Mouse (Mus musculus) forebrain, embryonic 16.5 days (tissue): Measurements from ENCODE around the gene Sufu. TPM values are rescaled to one million over a fixed set of nuclear protein-coding genes. Genes with fewer than 3 reads are reported as not detected.

ENCODE experiments used
- ATAC-seq: fragments of 200-750 bp; cut with Nextera tagmentation; 2 replicates; pipeline ENCODE4 v1.8.0; 2017; ENCODE audit warnings: mild to moderate bottlenecking, moderate library complexity
- H3K27ac ChIP-seq: fragments of 300-500 bp; sonication (generic); 2 replicates; pipeline ENCODE4 v1.5.1; 2014; ENCODE audit warnings: low read length, control low read depth
- H3K27me3 ChIP-seq: fragments of 300-500 bp; sonication (generic); replicated peaks from 2 replicates; pipeline ENCODE4 v1.6.1; 2014; ENCODE audit warnings: low read length; ENCODE audit not compliant: control insufficient read depth, insufficient read depth
- H3K36me3 ChIP-seq: fragments of 300-500 bp; sonication (generic); 2 replicates; pipeline ENCODE4 v1.6.1; 2014; ENCODE audit not compliant: control insufficient read depth, insufficient read depth
- H3K4me1 ChIP-seq: fragments of 300-500 bp; sonication (generic); replicated peaks from 2 replicates; pipeline ENCODE4 v1.6.1; 2014; ENCODE audit warnings: low read length; ENCODE audit not compliant: control insufficient read depth, insufficient read depth
- H3K4me2 ChIP-seq: fragments of 300-500 bp; sonication (generic); 2 replicates; pipeline ENCODE4 v1.6.1; 2014; ENCODE audit warnings: mild to moderate bottlenecking, low read length, control low read depth
- H3K4me3 ChIP-seq: fragments of 300-500 bp; sonication (generic); replicated peaks from 2 replicates; pipeline ENCODE4 v1.5.1; 2014; ENCODE audit warnings: mild to moderate bottlenecking, low read length, control low read depth
- H3K9ac ChIP-seq: fragments of 300-500 bp; sonication (generic); replicated peaks from 2 replicates; pipeline ENCODE4 v1.6.1; 2014; ENCODE audit warnings: low read depth, low read length, control low read depth
- H3K9me3 ChIP-seq: fragments of 300-500 bp; sonication (generic); 2 replicates; pipeline ENCODE4 v1.6.1; 2016; ENCODE audit warnings: low read length; ENCODE audit not compliant: control insufficient read depth
- WGBS: fragments of 180-500 bp; shearing (Covaris S2); extraction: QIAGEN DNeasy Blood & Tissue Kit; methylation state at CpG from one replicate; pipeline ENCODE4 v1.1.7; 2014; 5-methylcytosine and 5-hydroxymethylcytosine counted together
- polyA plus RNA-seq: library from polyadenylated mRNA; unstranded; fragments of >200 nt; fragmentation: Nextera tagmentation; extraction: Ambion mirVana; gene quantifications from 2 replicates; pipeline ENCODE4 v1.2.1, GENCODE M21; 2015

The Sufu gene
- polyA plus RNA-seq, 1 experiment from 2014 or later = 26.4 TPM

- Histone ChIP-seq H3K9me3 (no peaks in the 10 kb centered on the region), H3K9ac (peak overlapping the region; percentile 97), H3K36me3 (0 out of 2 replicates have a peak, but pooled peaks cover under 1% of the 10 kb centered on the region), H3K4me2 (peak overlapping the region; percentile 73), H3K4me3 (peak overlapping the region; percentile 91), H3K27me3 (no peaks in the 10 kb centered on the region), H3K4me1 (peaks cover 36% of the 10 kb centered on the region), H3K27ac (peak overlapping the region; percentile 100)
- 0 out of 2 replicates have a peak, but pooled peaks have one; percentile 2 for ATAC-seq
- whole genome bisulfite sequencing = under 1% methylated on average over 53 of the region's 53 CpGs
Observed at GRCm38 (mm10) chr19:46502471-46503166, 105.9 kb downstream of the Sufu start.

- Histone ChIP-seq H3K27me3 (no peaks in the 10 kb centered on the region), H3K27ac (peak overlapping the region; percentile 100), H3K36me3 (peaks cover 6% of the 10 kb centered on the region; the same call in 1 of the 2 replicates), H3K9me3 (no peaks in the 10 kb centered on the region), H3K4me2 (peak overlapping the region; percentile 73), H3K9ac (peak overlapping the region; percentile 97), H3K4me3 (peak overlapping the region; percentile 91), H3K4me1 (peaks cover 45% of the 10 kb centered on the region)
- 0 out of 2 replicates have a peak, but pooled peaks have one; percentile 4 for ATAC-seq
- WGBS = 0% methylated on average over 21 of the region's 21 CpGs
Observed at GRCm38 (mm10) chr19:46503351-46504084, 106.8 kb downstream of the Sufu start.

GRCm38 (mm10) chr19:46504085-46504552, 107.4 kb downstream of the Sufu start:
- WGBS = 0% methylated on average over 4 of the region's 4 CpGs
- Histone ChIP-seq H3K36me3 (peaks cover 6% of the 10 kb centered on the region; the same call in 1 of the 2 replicates), H3K4me2 (peak overlapping the region; percentile 73), H3K27ac (peak overlapping the region; percentile 100), H3K27me3 (no peaks in the 10 kb centered on the region), H3K4me1 (peaks cover 48% of the 10 kb centered on the region), H3K4me3 (peak overlapping the region; percentile 91), H3K9ac (peak overlapping the region; percentile 97), H3K9me3 (no peaks in the 10 kb centered on the region)
- ATAC-seq = no peak

DNA sequence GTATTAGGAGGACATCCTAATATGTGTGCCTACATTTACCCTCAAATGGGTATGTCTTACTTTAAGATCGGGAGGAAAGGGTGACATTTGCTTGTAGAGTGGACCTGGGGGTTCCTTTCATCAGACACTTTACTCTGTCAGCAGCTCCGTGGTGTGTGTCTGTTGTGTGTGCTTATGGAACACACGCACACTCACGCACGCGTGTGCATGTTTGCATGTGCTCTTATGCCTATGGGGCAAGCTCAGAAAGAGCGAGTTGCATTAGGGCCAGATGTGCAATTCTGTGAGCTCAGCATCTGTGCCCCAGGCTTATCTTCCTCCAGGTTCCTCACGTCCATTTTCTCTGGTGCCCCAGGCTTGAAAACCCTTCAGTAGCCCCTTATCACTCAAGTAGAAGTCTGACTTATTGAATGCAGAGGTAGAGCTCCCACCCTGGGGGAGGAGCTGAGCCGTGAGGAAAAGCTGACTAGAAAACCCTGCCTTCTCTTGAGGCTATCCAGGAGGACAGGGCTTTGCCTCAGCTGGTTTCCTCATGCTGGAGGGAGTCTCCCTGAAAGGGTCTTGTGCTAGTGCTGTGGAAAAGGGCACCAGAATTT, 108.2 kb downstream of the Sufu start:
- Histone ChIP-seq H3K9ac (peak overlapping the region; percentile 97), H3K4me2 (peak overlapping the region; percentile 73), H3K4me1 (peaks cover 55% of the 10 kb centered on the region), H3K27ac (0 out of 2 replicates have a peak overlapping the region, but pooled peaks have one; percentile 8), H3K9me3 (no peaks in the 10 kb centered on the region), H3K36me3 (peaks cover 6% of the 10 kb centered on the region; the same call in 1 of the 2 replicates), H3K27me3 (no peaks in the 10 kb centered on the region), H3K4me3 (peak overlapping the region; percentile 91)
- ATAC-seq = no peak
- 58% methylated on average over 9 of the region's 9 CpGs for WGBS

GRCm38 (mm10) chr19:46505646-46506371, 109.1 kb downstream of the Sufu start:
- peaks cover 6% of the 10 kb centered on the region; the same call in 1 of the 2 replicates for H3K36me3 ChIP-seq

GRCm38 (mm10) chr19:46506372-46506717, 109.6 kb downstream of the Sufu start:
- H3K36me3 ChIP-seq = peaks cover 6% of the 10 kb centered on the region; the same call in 1 of the 2 replicates
- WGBS = 47% methylated on average over 3 of the region's 3 CpGs
- H3K9me3 ChIP-seq = no peaks in the 10 kb centered on the region
- peak overlapping the region; percentile 73 for H3K4me2 ChIP-seq
- H3K4me1 ChIP-seq = peaks cover 61% of the 10 kb centered on the region
- no peaks in the 10 kb centered on the region for H3K27me3 ChIP-seq
- no peak for ATAC-seq
- H3K9ac ChIP-seq = peak overlapping the region; percentile 56
- peak overlapping the region; percentile 91 for H3K4me3 ChIP-seq
- H3K27ac ChIP-seq = no peak overlapping the region

More at GRCm38 (mm10) chr19:46505646-46506371, 109.1 kb downstream of the Sufu start:
- Histone ChIP-seq H3K4me2 (peak overlapping the region; percentile 73), H3K27ac (no peak overlapping the region), H3K9ac (peak overlapping the region; percentile 56; the same call in 1 of the 2 replicates), H3K27me3 (no peaks in the 10 kb centered on the region), H3K9me3 (no peaks in the 10 kb centered on the region), H3K4me1 (peaks cover 61% of the 10 kb centered on the region), H3K4me3 (peak overlapping the region; percentile 91)
- ATAC-seq = no peak
- 79% methylated on average over 8 of the region's 8 CpGs for WGBS

DNA sequence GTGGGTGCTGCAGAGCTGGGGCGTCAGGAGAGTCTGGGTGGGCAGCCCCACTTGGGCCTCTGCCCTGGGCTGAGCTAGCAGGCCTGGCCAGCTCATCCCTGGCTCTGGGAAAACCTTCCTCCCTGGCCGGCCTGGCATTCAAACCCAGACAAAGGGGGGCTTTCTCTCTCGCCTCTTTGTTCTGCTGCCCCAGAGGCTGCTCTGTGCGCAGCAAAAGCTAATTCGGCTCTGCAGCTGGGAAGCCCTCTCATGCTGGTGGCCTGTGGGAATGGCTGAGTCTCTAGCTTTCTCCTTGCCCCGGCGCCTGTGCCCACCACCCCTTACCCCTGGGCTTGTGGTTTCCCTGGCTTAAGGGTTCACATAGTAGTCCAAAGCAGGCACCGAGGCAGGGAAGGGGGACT, 110.5 kb downstream of the Sufu start:
- no peaks in the 10 kb centered on the region for H3K27me3 ChIP-seq
- 5% methylated on average over 8 of the region's 8 CpGs for WGBS
- peak overlapping the region; percentile 56 for H3K9ac ChIP-seq
- ATAC-seq = peak; percentile 29
- H3K4me2 ChIP-seq = peak overlapping the region; percentile 73
- H3K27ac ChIP-seq = peak overlapping the region; percentile 65
- H3K4me3 ChIP-seq = peak overlapping the region; percentile 91
- no peaks in the 10 kb centered on the region for H3K9me3 ChIP-seq
- peaks cover 10% of the 10 kb centered on the region for H3K36me3 ChIP-seq
- H3K4me1 ChIP-seq = peaks cover 61% of the 10 kb centered on the region

GRCm38 (mm10) chr19:46507806-46508205, 111.1 kb downstream of the Sufu start:
- peak overlapping the region; percentile 56; the same call in 1 of the 2 replicates for H3K9ac ChIP-seq
- WGBS = 59% methylated on average over 1 of the region's 1 CpGs
- no peak overlapping the region for H3K4me3 ChIP-seq
- no peaks in the 10 kb centered on the region for H3K27me3 ChIP-seq
- no peak for ATAC-seq
- no peaks in the 10 kb centered on the region for H3K9me3 ChIP-seq
- peak overlapping the region; percentile 73 for H3K4me2 ChIP-seq
- H3K27ac ChIP-seq = no peak overlapping the region; the same call in 1 of the 2 replicates
- peaks cover 61% of the 10 kb centered on the region for H3K4me1 ChIP-seq
- H3K36me3 ChIP-seq = peaks cover 15% of the 10 kb centered on the region
